Mouse (Mus musculus) mouse trophoblast stem cell (cell line): ENCODE data around the gene Triap1.
"Not testable (repeated sequence)": the region's sequence is repeated elsewhere in the genome, so short reads cannot be mapped to it uniquely, and the experiment has no call there.

Experiments used
- in situ Hi-C, 2 experiments: fragments of 300-500 bp; cut with MseI, MboI; formaldehyde crosslinking; loops; 2 replicates in 1 of 2; 3 replicates in 1 of 2; pipeline ENCODE4 v1.15.1; 2025

The Triap1 gene

DNA sequence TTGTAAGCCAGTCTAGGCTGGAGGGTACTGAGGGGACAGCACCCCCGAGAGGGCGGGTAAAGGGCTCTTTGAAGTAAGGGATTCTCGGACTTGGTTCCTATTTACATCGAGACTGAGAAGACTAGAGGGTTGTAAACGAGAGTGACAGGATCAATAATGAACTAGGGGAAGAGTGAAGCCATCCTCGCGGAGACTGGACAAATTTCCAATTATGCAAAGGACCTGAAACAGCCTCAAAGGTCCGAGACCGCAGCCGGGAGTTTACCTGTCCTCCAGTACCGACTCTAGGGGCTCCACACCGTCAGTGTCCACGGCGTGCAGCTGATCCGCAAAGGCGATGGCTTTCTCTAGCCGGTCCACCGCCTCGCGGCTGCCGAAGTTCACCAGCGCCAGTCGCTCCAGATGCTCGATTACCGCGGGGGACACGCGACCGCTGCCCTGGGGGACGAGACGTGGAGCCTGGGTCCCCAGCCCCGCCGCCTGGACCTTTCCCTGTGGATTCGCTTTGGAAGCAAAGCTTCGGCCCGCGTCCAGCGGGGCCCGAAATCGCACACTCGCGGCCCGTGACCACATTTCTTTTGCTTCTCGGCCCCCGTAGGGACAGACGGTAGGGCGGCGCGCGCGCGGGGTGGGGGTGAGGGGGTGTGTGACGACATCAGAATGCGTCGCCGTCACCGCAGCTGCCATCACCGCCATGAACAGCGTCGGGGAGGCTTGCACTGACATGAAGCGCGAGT lies at the start of gene Triap1, which contains the start of gene Gatc:
TSS of gene Triap1 (plus strand) at position 649 of the 737 bp plus-strand sequence.
TSS of gene Gatc (minus strand) at position 602 of the 737 bp plus-strand sequence.
- in situ Hi-C loops = no loop called here

DNA sequence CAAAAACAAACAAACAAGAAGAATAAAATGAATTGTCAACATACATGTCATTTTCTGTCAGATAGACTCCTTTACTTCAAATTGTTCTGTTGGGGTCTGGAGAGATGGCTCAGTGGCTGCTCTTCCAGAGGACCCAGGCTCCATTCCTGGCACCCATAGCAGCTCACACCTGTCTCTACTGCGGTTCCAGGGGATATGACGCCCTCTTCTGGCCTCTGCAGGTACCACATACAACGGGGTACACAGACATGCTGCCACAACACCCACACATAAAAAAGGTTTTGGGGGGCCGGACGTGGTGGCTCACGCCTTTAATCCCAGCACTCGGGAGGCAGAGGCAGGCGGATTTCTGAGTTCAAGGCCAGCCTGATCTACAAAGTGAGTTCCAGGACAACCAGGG lies 46.9 kb upstream of the Triap1 start:
- in situ Hi-C loops = no loop called here

GRCm38 (mm10) chr5:115296347-115296746 lies 44.7 kb upstream of the Triap1 start:
- in situ Hi-C loops = no loop called here

GRCm38 (mm10) chr5:115300035-115300744 lies 40.8 kb upstream of the Triap1 start:
- in situ Hi-C loops = no loop called here

GRCm38 (mm10) chr5:115300792-115301614 lies 40.0 kb upstream of the Triap1 start, which contains the start of gene Dynll1:
Gene Dynll1, minus strand, starts transcription at chr5:115300999.
- in situ Hi-C loops = no loop called here

DNA sequence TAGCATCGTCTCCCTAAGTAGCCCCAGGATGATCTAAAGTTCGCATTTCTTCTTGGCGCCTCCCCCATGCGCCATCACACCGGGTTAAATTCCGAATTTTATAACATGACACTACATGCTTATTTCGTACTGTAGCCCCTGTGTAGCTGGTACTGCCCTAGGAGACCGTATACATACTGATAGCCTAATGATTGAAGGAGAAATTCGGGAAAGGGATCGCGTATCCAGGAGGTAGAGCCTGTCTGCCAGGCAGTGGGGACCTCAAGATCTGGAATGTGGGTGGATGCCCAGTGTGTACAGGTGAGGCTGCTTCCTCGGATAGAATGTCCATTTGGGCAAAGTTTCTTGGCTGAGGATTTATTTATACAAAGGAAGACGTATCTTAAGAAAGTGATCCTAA lies 39.4 kb upstream of the Triap1 start:
- in situ Hi-C loops = no loop called here

DNA sequence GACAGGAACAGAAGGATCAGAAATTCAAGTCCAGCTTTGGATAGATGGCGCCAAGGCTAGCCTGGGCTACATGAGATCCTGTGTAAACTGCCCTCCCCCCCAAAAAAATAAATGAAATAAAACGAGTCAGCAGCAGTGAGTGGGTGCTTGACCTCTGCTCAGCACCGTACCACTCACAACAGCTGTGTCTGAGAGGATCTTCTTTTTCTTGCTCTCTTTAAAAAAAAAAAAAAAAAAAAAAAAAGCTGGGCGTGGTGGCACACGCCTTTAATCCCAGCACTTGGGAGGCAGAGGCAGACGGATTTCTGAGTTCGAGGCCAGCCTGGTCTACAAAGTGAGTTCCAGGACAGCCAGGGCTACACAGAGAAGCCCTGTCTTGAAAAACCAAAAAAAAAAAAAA lies 38.8 kb upstream of the Triap1 start:
- in situ Hi-C loops = not testable (repeated sequence)

- in situ Hi-C loops = no loop called here
These were observed 28.7 kb upstream of the Triap1 start for GRCm38 (mm10) chr5:115312354-115312753.

- in situ Hi-C loops = no loop called here
These were observed 28.0 kb upstream of the Triap1 start for GRCm38 (mm10) chr5:115312816-115313667.

GRCm38 (mm10) chr5:115313668-115313943 lies 27.4 kb upstream of the Triap1 start:
- in situ Hi-C loops = no loop called here

- in situ Hi-C loops = no loop called here
These were observed 23.9 kb upstream of the Triap1 start for GRCm38 (mm10) chr5:115316968-115317644.

GRCm38 (mm10) chr5:115317645-115318328 lies 23.2 kb upstream of the Triap1 start:
- in situ Hi-C loops = no loop called here

DNA sequence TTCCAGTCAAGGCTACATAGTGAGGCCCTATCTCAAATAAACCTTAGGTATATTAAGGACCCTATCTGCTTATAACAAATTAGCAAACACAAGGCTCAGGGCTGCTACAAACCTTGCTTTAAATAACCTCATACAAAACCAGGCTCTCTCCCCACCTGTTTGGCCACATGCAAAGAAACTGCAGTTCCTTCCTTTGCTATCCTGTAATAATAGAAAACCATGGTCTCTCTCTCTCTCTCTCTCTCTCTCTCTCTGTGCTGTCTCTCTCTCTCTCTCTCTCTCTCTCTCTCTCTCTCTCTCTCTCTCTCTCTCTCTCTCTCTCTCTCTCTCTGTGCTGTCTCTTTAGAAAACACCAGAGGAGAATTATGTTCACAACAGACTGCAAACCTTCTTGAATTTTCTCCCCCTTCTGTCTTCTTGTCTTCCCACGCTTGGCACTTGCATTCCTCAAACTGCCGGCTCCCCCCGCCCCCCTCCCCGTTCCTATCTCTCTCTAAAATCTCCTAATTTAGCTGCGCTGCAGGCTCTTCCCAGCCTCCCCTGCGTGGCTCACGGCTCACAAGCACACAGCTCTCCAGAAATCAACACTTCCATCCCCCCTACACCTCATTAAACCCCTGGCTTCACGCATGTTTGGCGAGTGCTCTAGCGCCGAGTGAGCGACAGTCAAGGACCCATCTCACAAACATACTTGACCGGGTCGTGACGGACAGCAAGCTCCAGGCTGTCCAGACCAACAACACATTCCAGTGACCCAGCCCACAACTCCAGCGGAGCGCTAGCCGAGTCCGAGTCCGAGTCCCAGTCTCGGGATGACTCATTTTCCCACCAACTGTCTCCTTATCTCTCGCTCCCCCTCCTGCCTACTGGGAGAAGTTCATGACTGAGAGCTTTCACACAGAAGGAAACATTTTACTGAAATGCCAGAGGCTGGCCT lies 21.8 kb upstream of the Triap1 start:
- in situ Hi-C loops = no loop called here

DNA sequence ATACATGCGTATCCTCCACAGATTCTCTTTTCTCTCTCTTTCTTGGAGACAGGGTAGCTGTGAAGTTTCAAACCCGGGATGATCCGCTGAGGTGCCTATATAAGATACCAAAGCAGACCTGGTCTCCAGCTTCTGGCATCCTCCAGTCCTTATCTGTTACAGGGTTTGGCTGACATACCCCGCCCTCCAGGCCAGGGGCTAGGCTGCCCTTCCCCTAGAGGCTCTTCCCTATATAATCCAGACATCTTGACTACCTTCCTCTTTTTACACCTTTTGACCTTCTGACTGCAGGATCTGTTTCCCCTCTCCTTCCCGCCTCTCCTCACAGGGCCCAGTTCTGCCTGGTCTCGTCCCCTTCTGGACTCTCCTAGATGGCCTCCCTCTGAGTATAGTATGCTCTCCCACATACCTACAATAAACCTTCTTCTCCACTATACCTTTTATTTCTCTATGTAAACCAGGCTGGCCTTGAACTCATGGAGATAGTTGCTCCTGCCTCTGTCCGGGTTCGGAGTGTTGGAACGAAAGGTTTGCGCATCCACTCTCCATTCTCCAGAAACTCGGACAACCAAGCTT lies 14.7 kb upstream of the Triap1 start:
- in situ Hi-C loops = no loop called here

DNA sequence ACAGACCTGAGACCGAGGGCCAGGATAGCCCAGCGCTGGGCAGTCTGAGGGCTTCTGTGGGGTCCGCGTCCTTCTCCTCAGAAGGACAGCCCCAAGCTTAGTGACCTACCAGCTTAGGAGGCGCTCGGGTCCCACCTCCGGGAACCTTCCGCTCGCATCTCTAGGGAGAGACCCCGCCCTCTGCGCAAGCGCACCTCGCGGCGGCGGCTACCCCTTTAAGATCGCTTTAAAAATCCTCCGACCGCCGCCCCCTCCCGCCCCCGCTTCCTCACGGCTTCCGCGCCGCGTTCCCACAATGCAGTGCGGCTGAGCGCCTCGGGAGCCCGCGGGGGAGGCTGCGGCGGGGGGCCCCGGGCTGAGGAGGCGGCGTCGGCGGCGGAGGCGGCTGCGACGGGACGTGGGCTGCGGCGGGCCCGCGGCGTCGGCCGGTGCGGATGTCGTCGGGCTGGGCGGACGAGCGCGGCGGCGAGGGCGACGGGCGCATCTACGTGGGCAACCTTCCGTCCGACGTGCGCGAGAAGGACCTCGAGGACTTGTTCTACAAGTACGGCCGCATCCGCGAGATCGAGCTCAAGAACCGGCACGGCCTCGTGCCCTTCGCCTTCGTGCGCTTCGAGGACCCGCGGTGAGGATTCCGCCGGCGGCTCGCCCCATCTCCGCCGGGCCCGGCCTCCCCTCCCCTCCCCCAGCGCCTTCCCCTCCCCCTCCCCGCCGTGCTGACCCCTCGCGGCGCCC lies 14.0 kb upstream of the Triap1 start, which contains the start of gene Srsf9:
TSS of gene Srsf9 (plus strand) at position 303 of the 735 bp plus-strand sequence.
- in situ Hi-C loops = no loop called here

GRCm38 (mm10) chr5:115327610-115328548 lies 13.1 kb upstream of the Triap1 start:
- in situ Hi-C loops = no loop called here

- in situ Hi-C loops = no loop called here
These were observed 10.1 kb upstream of the Triap1 start for GRCm38 (mm10) chr5:115330955-115331354.
